ENCODE assay signal across 7 mouse cellular contexts in the genomic region with DNA sequence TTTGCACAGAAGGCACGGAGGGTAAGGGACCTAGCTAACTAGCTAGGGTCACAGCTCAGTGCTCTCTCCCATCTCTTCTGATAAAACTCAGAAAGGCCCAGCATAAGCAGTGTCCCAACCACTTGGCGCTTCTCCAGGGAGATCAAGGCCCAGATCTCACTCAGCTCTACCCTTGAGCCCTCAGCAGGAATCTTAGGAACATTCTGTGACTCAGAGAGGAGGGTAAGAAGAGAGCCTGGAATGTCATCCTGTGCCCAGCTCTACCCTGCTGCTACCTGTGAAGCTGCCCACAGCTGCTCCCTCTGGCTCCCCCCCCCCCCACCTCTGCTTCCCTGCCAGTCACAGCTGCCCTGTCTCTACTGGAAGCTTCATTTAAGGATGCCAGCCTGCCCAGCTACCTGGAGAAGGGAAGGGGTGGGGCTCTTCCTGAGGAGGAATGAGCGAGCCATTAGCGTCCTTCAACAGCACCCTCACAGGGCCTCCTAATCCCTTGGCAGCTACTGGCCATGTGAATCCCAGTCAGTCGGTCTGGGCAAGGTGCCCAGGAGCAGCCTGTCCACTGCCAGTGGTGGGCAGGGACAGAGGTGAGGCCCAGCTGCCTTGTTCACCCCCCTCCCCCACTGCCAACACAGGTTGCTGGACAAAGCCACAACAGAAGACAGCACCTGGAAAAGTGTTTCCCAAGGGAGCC. TPM values are rescaled to one million over a fixed set of nuclear protein-coding genes. Genes with fewer than 3 reads are reported as not detected.
A peak's percentile ranks its signal among the peaks of the same experiment; 100 is the strongest.
DNase-seq lines count a peak whose midpoint lies in the region; ATAC-seq lines count a peak whose summit lies in the region.

No protein-coding gene starts in this region.

- H3K4me1 ChIP-seq in heart, embryonic 13.5 days, result peaks cover 64% of the 10 kb centered on the region

- 0 out of 2 replicates have a peak, but pooled peaks have one; percentile 40 for ATAC-seq in heart, embryonic 13.5 days (ENCODE audit: extremely low read depth, insufficient number of reproducible peaks, low FRiP score, low TSS enrichment)

- no peak overlapping the region; the same call in 1 of the 2 replicates for H3K4me2 ChIP-seq in heart, embryonic 13.5 days

- no peaks in the 10 kb centered on the region for H3K27me3 ChIP-seq in heart, embryonic 13.5 days (replicated peaks)

- peak overlapping the region; percentile 5 for H3K9ac ChIP-seq in heart, embryonic 13.5 days

- no peak overlapping the region for H3K4me3 ChIP-seq in heart, embryonic 13.5 days

- H3K27ac ChIP-seq in heart, embryonic 13.5 days (replicated peaks), result peak overlapping the region; percentile 68

- H3K36me3 ChIP-seq in heart, embryonic 13.5 days, result no peaks in the 10 kb centered on the region

- DNase-seq in Muller cell, postnatal 12 days (ENCODE audit: inconsistent ontology term), result peak; percentile 66
- DNase-seq in adrenal gland, postnatal 14 days, result peak; percentile 87
- DNase-seq in kidney, postnatal 10 days, result peak; percentile 85
- peak; percentile 26 for DNase-seq in ovary, postnatal 10 days (ENCODE audit: low spot score)
- no peak for DNase-seq in right cerebral cortex, adult 18-20 months
- no peak for DNase-seq in left cerebral cortex, adult 9 months (ENCODE audit: low spot score in 2 of 2)

- no peaks in the 10 kb centered on the region for H3K9me3 ChIP-seq in heart, embryonic 13.5 days

- WGBS in heart, embryonic 13.5 days, result 36% methylated on average over 5 of the region's 5 CpGs

RNA-seq across cellular contexts. Expression of gene Podxl, which starts 14.3 kb away (rescaled TPM):
- 49.5 and 49.6 TPM in 2 replicates for total RNA-seq in adrenal gland, postnatal 14 days (2021)
- 18.4 and 22.2 TPM in 2 replicates for polyA plus RNA-seq in heart, embryonic 13.5 days (2015; fragmentation: Nextera tagmentation; extraction: Ambion mirVana)

Comparison
In these comparisons a context has a peak if more than half of its experiments do, and no peak if none do; other contexts are left out.
1. DNase-seq: peak in Muller cell, postnatal 12 days (single experiment), adrenal gland, postnatal 14 days (single experiment), kidney, postnatal 10 days (single experiment) and ovary, postnatal 10 days (single experiment); none in right cerebral cortex, adult 18-20 months (single experiment) and left cerebral cortex, adult 9 months (0 of 2).